Mouse (Mus musculus): ENCODE measurements around the gene Ap2s1. TPM values are rescaled to one million over a fixed set of nuclear protein-coding genes. Genes with fewer than 3 reads are reported as not detected.
A peak's percentile ranks its signal among the peaks of the same experiment; 100 is the strongest.
"Not testable (repeated sequence)": the region's sequence is repeated elsewhere in the genome, so short reads cannot be mapped to it uniquely, and the experiment has no call there.

Gene Ap2s1
- 243 and 270 TPM in 2 replicates for polyA plus RNA-seq (2016; fragmentation: Nextera tagmentation; extraction: Ambion mirVana)

- DNase-seq (ENCODE audit: low spot score): peak; percentile 99
- Histone ChIP-seq H3K27ac (peak within 1 kb of the TSS; percentile 83), H3K4me3 (peak within 1 kb of the TSS; percentile 75), H3K27me3 (ENCODE audit: insufficient read depth, poor library complexity, severe bottlenecking) (no peaks in the 10 kb centered on the region), H3K4me1 (peaks cover 17% of the 10 kb centered on the region), H3K9me3 (no peaks in the 10 kb centered on the region), H3K36me3 (peaks cover 8% of the 10 kb centered on the region)
- whole genome bisulfite sequencing: under 1% methylated on average over 34 of the region's 34 CpGs
Measured at GRCm38 (mm10) chr7:16738073-16738696, at the start of gene Ap2s1. Gene Ap2s1, plus strand, starts transcription at chr7:16738410.

DNA sequence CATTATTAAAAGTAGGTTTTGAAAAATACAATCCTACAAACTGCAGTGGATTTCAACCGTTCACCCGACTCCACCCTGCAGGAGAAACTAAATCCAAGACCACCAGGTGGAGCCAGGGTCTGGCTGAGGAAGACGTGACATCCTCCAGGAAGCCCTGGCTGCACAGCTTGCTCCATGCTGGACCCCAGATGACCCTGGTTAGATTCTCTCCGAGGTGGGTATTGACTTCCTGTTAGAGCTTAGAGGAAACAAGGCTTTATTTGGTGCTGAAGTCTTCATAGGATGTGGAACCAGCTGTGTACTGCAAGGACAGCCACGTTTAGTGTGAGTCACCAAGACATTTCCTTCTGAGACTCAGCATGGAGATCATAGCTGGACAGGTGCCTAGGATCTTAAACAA lies 49.0 kb upstream of the Ap2s1 start:
- 58% methylated on average over 5 of the region's 5 CpGs for WGBS
- Histone ChIP-seq H3K4me3 (no peak overlapping the region), H3K4me1 (no peaks in the 10 kb centered on the region), H3K27ac (no peak overlapping the region), H3K27me3 (ENCODE audit: insufficient read depth, poor library complexity, severe bottlenecking) (no peaks in the 10 kb centered on the region), H3K36me3 (no peaks in the 10 kb centered on the region), H3K9me3 (peaks cover 2% of the 10 kb centered on the region; the same call in 1 of the 2 replicates)
- DNase-seq (ENCODE audit: low spot score): no peak

DNA sequence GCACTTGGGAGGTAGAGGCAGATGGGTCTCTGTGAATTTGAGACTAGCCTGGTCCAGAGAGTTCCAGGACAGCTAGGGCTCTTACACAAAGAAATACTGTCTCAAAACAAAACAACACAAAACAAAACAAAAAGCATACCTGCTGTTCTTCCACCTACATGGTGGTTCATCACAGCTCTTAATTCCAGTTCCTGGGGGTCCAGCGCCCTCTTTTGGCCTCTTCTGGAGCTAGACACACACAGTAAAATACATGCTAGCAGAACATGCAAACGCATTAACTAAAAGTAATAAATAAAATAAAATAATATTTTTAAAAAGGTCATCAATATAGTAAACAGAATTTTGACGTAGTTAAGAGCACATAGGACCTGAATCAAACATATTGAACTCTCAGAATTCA lies 43.2 kb upstream of the Ap2s1 start:
- Histone ChIP-seq H3K27me3 (ENCODE audit: insufficient read depth, poor library complexity, severe bottlenecking) (no peaks in the 10 kb centered on the region), H3K27ac (no peak overlapping the region), H3K4me3 (no peak overlapping the region), H3K4me1 (no peaks in the 10 kb centered on the region), H3K9me3 (no peaks in the 10 kb centered on the region), H3K36me3 (no peaks in the 10 kb centered on the region)
- DNase-seq (ENCODE audit: low spot score): no peak
- 37% methylated on average over 3 of the region's 3 CpGs for WGBS

DNA sequence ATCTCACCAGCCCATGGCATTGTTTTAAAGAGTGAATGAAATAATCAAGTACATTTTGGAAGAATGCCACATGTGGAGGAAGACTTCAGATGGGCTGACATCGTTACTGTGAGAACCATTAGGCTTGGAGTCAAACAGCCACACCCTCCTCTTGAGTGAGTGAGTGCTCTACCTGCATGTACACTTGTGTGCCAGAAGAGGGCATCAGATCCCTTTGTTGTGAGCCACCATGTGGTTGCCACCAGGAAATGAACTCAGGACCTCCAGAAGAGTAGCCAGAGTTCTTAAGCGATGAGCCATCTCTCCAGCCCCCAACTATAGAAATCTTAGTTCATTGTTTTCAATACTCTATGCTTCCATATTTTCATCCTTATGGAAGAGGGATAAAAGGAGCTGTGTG lies 39.2 kb upstream of the Ap2s1 start:
- Histone ChIP-seq H3K4me3 (no peak overlapping the region), H3K4me1 (no peaks in the 10 kb centered on the region; the same call in 1 of the 2 replicates)
- 47% methylated on average over 2 of the region's 2 CpGs for WGBS

GRCm38 (mm10) chr7:16700583-16700982 lies 37.6 kb upstream of the Ap2s1 start:
- no peak overlapping the region for H3K4me3 ChIP-seq
- no peak overlapping the region for H3K27ac ChIP-seq
- no peak for DNase-seq (ENCODE audit: low spot score)
- H3K27me3 ChIP-seq (ENCODE audit: insufficient read depth, poor library complexity, severe bottlenecking): 0 out of 2 replicates have a peak, but pooled peaks cover under 1% of the 10 kb centered on the region
- no peaks in the 10 kb centered on the region for H3K9me3 ChIP-seq
- no peaks in the 10 kb centered on the region for H3K36me3 ChIP-seq
- WGBS: 76% methylated on average over 5 of the region's 5 CpGs
- no peaks in the 10 kb centered on the region; the same call in 1 of the 2 replicates for H3K4me1 ChIP-seq

More for the DNA sequence above, 39.2 kb upstream of the Ap2s1 start:
- no peaks in the 10 kb centered on the region for H3K36me3 ChIP-seq
- no peak for DNase-seq (ENCODE audit: low spot score)
- no peak overlapping the region for H3K27ac ChIP-seq
- no peaks in the 10 kb centered on the region for H3K27me3 ChIP-seq (ENCODE audit: insufficient read depth, poor library complexity, severe bottlenecking)
- H3K9me3 ChIP-seq: no peaks in the 10 kb centered on the region

- Histone ChIP-seq H3K4me1 (peaks cover 22% of the 10 kb centered on the region), H3K27ac (peak overlapping the region; percentile 66), H3K27me3 (ENCODE audit: insufficient read depth, poor library complexity, severe bottlenecking) (peaks cover 15% of the 10 kb centered on the region; the same call in 1 of the 2 replicates), H3K36me3 (no peaks in the 10 kb centered on the region), H3K4me3 (no peak overlapping the region; the same call in 1 of the 2 replicates), H3K9me3 (no peaks in the 10 kb centered on the region)
- 35% methylated on average over 9 of the region's 9 CpGs for WGBS
- no peak for DNase-seq (ENCODE audit: low spot score)
Measured at GRCm38 (mm10) chr7:16706385-16706784, 31.8 kb upstream of the Ap2s1 start.

- 5% methylated on average over 9 of the region's 9 CpGs for WGBS
- Histone ChIP-seq H3K27me3 (ENCODE audit: insufficient read depth, poor library complexity, severe bottlenecking) (peaks cover 15% of the 10 kb centered on the region; the same call in 1 of the 2 replicates), H3K9me3 (no peaks in the 10 kb centered on the region), H3K36me3 (no peaks in the 10 kb centered on the region), H3K4me1 (peaks cover 22% of the 10 kb centered on the region), H3K4me3 (peak overlapping the region; percentile 16; the same call in 1 of the 2 replicates), H3K27ac (peak overlapping the region; percentile 37)
- peak; percentile 85 for DNase-seq (ENCODE audit: low spot score)
Measured at GRCm38 (mm10) chr7:16708244-16708643, 30.0 kb upstream of the Ap2s1 start.

DNA sequence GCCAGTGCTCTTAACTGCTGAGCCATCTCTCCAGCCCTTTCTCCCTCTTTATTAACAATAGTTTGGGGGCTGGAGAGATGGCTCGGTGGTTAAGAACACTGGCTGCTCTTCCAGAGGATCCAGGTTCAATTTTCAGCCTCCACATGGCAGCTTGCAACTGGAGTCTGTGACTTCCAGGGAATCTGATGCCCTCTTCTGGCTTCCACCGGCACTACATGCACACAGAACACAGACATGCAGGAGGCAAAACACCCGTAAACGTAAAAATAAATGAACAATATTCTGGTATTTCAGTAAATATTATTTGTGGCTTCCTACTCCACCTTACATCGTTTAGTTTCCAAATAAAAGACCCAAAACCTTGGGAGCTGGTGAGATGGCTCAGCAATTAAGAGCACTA lies 27.6 kb upstream of the Ap2s1 start:
- Histone ChIP-seq H3K27ac (no peak overlapping the region), H3K4me3 (no peak overlapping the region), H3K4me1 (peaks cover 22% of the 10 kb centered on the region), H3K36me3 (no peaks in the 10 kb centered on the region), H3K9me3 (no peaks in the 10 kb centered on the region), H3K27me3 (ENCODE audit: insufficient read depth, poor library complexity, severe bottlenecking) (peaks cover 14% of the 10 kb centered on the region; the same call in 1 of the 2 replicates)
- DNase-seq (ENCODE audit: low spot score): no peak
- 74% methylated on average over 5 of the region's 5 CpGs for WGBS

- WGBS: 69% methylated on average over 13 of the region's 13 CpGs
- no peaks in the 10 kb centered on the region for H3K9me3 ChIP-seq
- no peak overlapping the region for H3K4me3 ChIP-seq
- no peak for DNase-seq (ENCODE audit: low spot score)
- H3K4me1 ChIP-seq: peaks cover 15% of the 10 kb centered on the region
- H3K27ac ChIP-seq: no peak overlapping the region
- H3K27me3 ChIP-seq (ENCODE audit: insufficient read depth, poor library complexity, severe bottlenecking): no peaks in the 10 kb centered on the region; the same call in 1 of the 2 replicates
- H3K36me3 ChIP-seq: no peaks in the 10 kb centered on the region
Measured at GRCm38 (mm10) chr7:16712633-16713415, 25.4 kb upstream of the Ap2s1 start.

- H3K36me3 ChIP-seq; DNase-seq (ENCODE audit: low spot score); H3K27me3 ChIP-seq (ENCODE audit: insufficient read depth, poor library complexity, severe bottlenecking); H3K9me3 ChIP-seq; H3K4me3 ChIP-seq: not testable (repeated sequence)
- peaks cover 13% of the 10 kb centered on the region for H3K4me1 ChIP-seq
- peak overlapping the region; percentile 60; the same call in 1 of the 2 replicates for H3K27ac ChIP-seq
- WGBS: 35% methylated on average over 8 of the region's 8 CpGs
Measured at GRCm38 (mm10) chr7:16716456-16717152, 21.6 kb upstream of the Ap2s1 start.

DNA sequence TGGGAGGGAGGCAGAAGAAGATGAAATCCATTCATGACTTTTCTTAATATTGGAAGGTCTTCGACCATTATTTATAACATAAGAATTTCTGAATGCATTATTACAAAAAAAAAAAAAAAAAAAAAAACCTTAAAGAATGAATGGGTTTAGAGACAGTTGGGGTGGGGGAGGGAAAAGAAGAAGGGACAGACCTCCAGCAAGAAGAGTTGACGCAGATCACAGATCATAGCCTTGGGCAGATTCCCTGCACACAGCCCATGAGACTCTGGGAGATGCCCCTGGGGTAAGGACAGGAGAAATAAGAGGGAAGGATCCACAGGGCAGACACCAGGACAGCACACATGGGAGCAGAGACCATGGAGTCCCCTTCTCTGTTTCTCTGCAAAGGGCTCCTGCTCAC lies 16.6 kb upstream of the Ap2s1 start, which contains the start of gene Ceacam9:
Gene Ceacam9 (plus strand): TSS at position 301 of the 400 bp plus-strand sequence.
- Histone ChIP-seq H3K4me1 (peaks cover 15% of the 10 kb centered on the region), H3K9me3 (no peaks in the 10 kb centered on the region), H3K27me3 (ENCODE audit: insufficient read depth, poor library complexity, severe bottlenecking) (peaks cover 16% of the 10 kb centered on the region; the same call in 1 of the 2 replicates), H3K27ac (no peak within 1 kb of the TSS), H3K36me3 (no peaks in the 10 kb centered on the region), H3K4me3 (no peak within 1 kb of the TSS)
- 74% methylated on average over 2 of the region's 2 CpGs for WGBS
- DNase-seq (ENCODE audit: low spot score): no peak

- H3K36me3 ChIP-seq; DNase-seq (ENCODE audit: low spot score); H3K9me3 ChIP-seq; H3K27ac ChIP-seq; H3K4me3 ChIP-seq: not testable (repeated sequence)
- WGBS: 45% methylated on average over 3 of the region's 3 CpGs
- peaks cover 20% of the 10 kb centered on the region for H3K4me1 ChIP-seq
- peaks cover 16% of the 10 kb centered on the region; the same call in 1 of the 2 replicates for H3K27me3 ChIP-seq (ENCODE audit: insufficient read depth, poor library complexity, severe bottlenecking)
Measured at GRCm38 (mm10) chr7:16722490-16722889, 15.7 kb upstream of the Ap2s1 start.
